Mouse (Mus musculus) embryonic facial prominence, embryonic 12.5 days (tissue): ENCODE results near the gene Trim31. TPM values are rescaled to one million over a fixed set of nuclear protein-coding genes. Genes with fewer than 3 reads are reported as not detected.
A peak's percentile ranks its signal among the peaks of the same experiment; 100 is the strongest.

Experiments
- ATAC-seq: fragments of 200-750 bp; cut with Nextera tagmentation; 2 replicates; pipeline ENCODE4 v1.8.0; 2017; ENCODE audit not compliant: insufficient number of reproducible peaks, insufficient read depth, low FRiP score, low TSS enrichment
- H3K27ac ChIP-seq: fragments of 300-500 bp; sonication (generic); 2 replicates; pipeline ENCODE4 v1.5.1; 2016; ENCODE audit warnings: mild to moderate bottlenecking
- H3K27me3 ChIP-seq: fragments of 300-500 bp; sonication (generic); 2 replicates; pipeline ENCODE4 v1.6.1; 2016; ENCODE audit warnings: mild to moderate bottlenecking, moderate library complexity
- H3K36me3 ChIP-seq: fragments of 300-500 bp; sonication (generic); 2 replicates; pipeline ENCODE4 v1.6.1; 2016; ENCODE audit warnings: mild to moderate bottlenecking
- H3K4me1 ChIP-seq: fragments of 300-500 bp; sonication (generic); 2 replicates; pipeline ENCODE4 v1.6.1; 2016
- H3K4me2 ChIP-seq: fragments of 300-500 bp; sonication (generic); replicated peaks from 2 replicates; pipeline ENCODE4 v1.6.1; 2016; ENCODE audit warnings: mild to moderate bottlenecking, moderate library complexity
- H3K4me3 ChIP-seq: fragments of 300-500 bp; sonication (generic); 2 replicates; pipeline ENCODE4 v1.5.1; 2016; ENCODE audit warnings: mild to moderate bottlenecking
- H3K9ac ChIP-seq: fragments of 300-500 bp; sonication (generic); 2 replicates; pipeline ENCODE4 v1.6.1; 2016; ENCODE audit warnings: mild to moderate bottlenecking, moderate library complexity
- H3K9me3 ChIP-seq: fragments of 300-500 bp; sonication (generic); 2 replicates; pipeline ENCODE4 v1.6.1; 2016; ENCODE audit warnings: mild to moderate bottlenecking, moderate library complexity
- WGBS: fragments of 180-500 bp; shearing (Covaris S2); methylation state at CpG from one replicate; pipeline ENCODE4 v1.1.7; 2016; 5-methylcytosine and 5-hydroxymethylcytosine counted together
- polyA plus RNA-seq: library from polyadenylated mRNA; unstranded; fragments of >200 nt; fragmentation: Nextera tagmentation; extraction: Ambion mirVana; gene quantifications from 2 replicates; pipeline ENCODE4 v1.2.1, GENCODE M21; 2016

The Trim31 gene
- polyA plus RNA-seq, 1 experiment from 2014 or later: not detected

- 85% methylated on average over 1 of the region's 1 CpGs for WGBS
- Histone ChIP-seq H3K27me3 (peaks cover 47% of the 10 kb centered on the region), H3K4me3 (no peak overlapping the region), H3K4me1 (peaks cover 8% of the 10 kb centered on the region; the same call in 1 of the 2 replicates), H3K27ac (no peak overlapping the region), H3K9me3 (no peaks in the 10 kb centered on the region), H3K9ac (no peak overlapping the region), H3K4me2 (no peak overlapping the region), H3K36me3 (peaks cover 10% of the 10 kb centered on the region)
- no peak for ATAC-seq
Measured at GRCm38 (mm10) chr17:36948286-36948685, 50.4 kb downstream of the Trim31 start.

GRCm38 (mm10) chr17:36949265-36949664 lies 51.3 kb downstream of the Trim31 start:
- H3K27ac ChIP-seq: no peak overlapping the region
- 99% methylated on average over 8 of the region's 8 CpGs for WGBS
- H3K36me3 ChIP-seq: peaks cover 10% of the 10 kb centered on the region
- H3K4me2 ChIP-seq: no peak overlapping the region
- peaks cover 37% of the 10 kb centered on the region for H3K27me3 ChIP-seq
- H3K9ac ChIP-seq: no peak overlapping the region
- 0 out of 2 replicates have a peak, but pooled peaks cover 5% of the 10 kb centered on the region for H3K4me1 ChIP-seq
- H3K9me3 ChIP-seq: no peaks in the 10 kb centered on the region
- no peak for ATAC-seq
- H3K4me3 ChIP-seq: no peak overlapping the region

- Histone ChIP-seq H3K27ac (peak within 1 kb of the TSS; percentile 70; the same call in 1 of the 2 replicates), H3K9ac (peak within 1 kb of the TSS; percentile 68), H3K9me3 (no peaks in the 10 kb centered on the region), H3K4me1 (0 out of 2 replicates have a peak, but pooled peaks cover 5% of the 10 kb centered on the region), H3K27me3 (peaks cover 17% of the 10 kb centered on the region), H3K4me3 (peak within 1 kb of the TSS; percentile 73), H3K4me2 (peak within 1 kb of the TSS; percentile 77), H3K36me3 (peaks cover 16% of the 10 kb centered on the region)
- 3% methylated on average over 36 of the region's 36 CpGs for WGBS
- peak; percentile 95 for ATAC-seq
Measured at GRCm38 (mm10) chr17:36950981-36951947, 53.3 kb downstream of the Trim31 start, which contains the start of gene Ppp1r11. Gene Ppp1r11, minus strand, starts transcription at chr17:36951741.

- Histone ChIP-seq H3K36me3 (peaks cover 23% of the 10 kb centered on the region), H3K27me3 (peaks cover 8% of the 10 kb centered on the region; the same call in 1 of the 2 replicates), H3K4me1 (peaks cover 8% of the 10 kb centered on the region; the same call in 1 of the 2 replicates), H3K4me2 (no peak overlapping the region), H3K4me3 (no peak overlapping the region), H3K27ac (no peak overlapping the region), H3K9me3 (no peaks in the 10 kb centered on the region), H3K9ac (no peak overlapping the region)
- WGBS: 90% methylated on average over 2 of the region's 2 CpGs
- 0 out of 2 replicates have a peak, but pooled peaks have one; percentile 12 for ATAC-seq
Measured at GRCm38 (mm10) chr17:36952631-36953030, 54.7 kb downstream of the Trim31 start.

GRCm38 (mm10) chr17:36953062-36953461 lies 55.1 kb downstream of the Trim31 start:
- Histone ChIP-seq H3K27ac (no peak overlapping the region), H3K36me3 (peaks cover 23% of the 10 kb centered on the region), H3K4me2 (no peak overlapping the region), H3K9me3 (no peaks in the 10 kb centered on the region), H3K27me3 (peaks cover 6% of the 10 kb centered on the region; the same call in 1 of the 2 replicates), H3K4me3 (no peak overlapping the region), H3K4me1 (peaks cover 9% of the 10 kb centered on the region; the same call in 1 of the 2 replicates), H3K9ac (no peak overlapping the region)
- 85% methylated on average over 1 of the region's 1 CpGs for WGBS
- ATAC-seq: no peak

GRCm38 (mm10) chr17:36957999-36958743 lies 60.3 kb downstream of the Trim31 start, which contains the start of the genes Znrd1 and Znrd1as:
Gene Znrd1, minus strand, starts transcription at chr17:36958559.
Gene Znrd1as, plus strand, starts transcription at chr17:36958592.
- Histone ChIP-seq H3K27ac (peak within 1 kb of the TSS; percentile 70), H3K27me3 (no peaks in the 10 kb centered on the region), H3K9me3 (no peaks in the 10 kb centered on the region), H3K4me3 (peak within 1 kb of the TSS; percentile 72), H3K9ac (peak within 1 kb of the TSS; percentile 73), H3K4me1 (peaks cover 4% of the 10 kb centered on the region; the same call in 1 of the 2 replicates), H3K4me2 (peak within 1 kb of the TSS; percentile 73), H3K36me3 (peaks cover 13% of the 10 kb centered on the region; the same call in 1 of the 2 replicates)
- WGBS: under 1% methylated on average over 46 of the region's 46 CpGs
- ATAC-seq: peak; percentile 95

- Histone ChIP-seq H3K4me1 (peaks cover 4% of the 10 kb centered on the region; the same call in 1 of the 2 replicates), H3K4me3 (peak overlapping the region; percentile 72), H3K36me3 (peaks cover 13% of the 10 kb centered on the region; the same call in 1 of the 2 replicates), H3K9ac (peak overlapping the region; percentile 73), H3K27me3 (no peaks in the 10 kb centered on the region), H3K4me2 (peak overlapping the region; percentile 73), H3K27ac (peak overlapping the region; percentile 37; the same call in 1 of the 2 replicates), H3K9me3 (no peaks in the 10 kb centered on the region)
- ATAC-seq: no peak
- WGBS: 12% methylated on average over 12 of the region's 12 CpGs
Measured at GRCm38 (mm10) chr17:36958884-36959283, 61.0 kb downstream of the Trim31 start.

Other genes starting within 250 kb of the Trim31 start
- not detected in 2 replicates for gene H2-M1, start 225.9 kb upstream of the Trim31 start, polyA plus RNA-seq
- gene H2-M10.5, start 125.2 kb upstream of the Trim31 start, polyA plus RNA-seq: not detected in 2 replicates
- not detected in 2 replicates for gene H2-M10.6, start 85.9 kb upstream of the Trim31 start, polyA plus RNA-seq
- 55.8 and 59.0 TPM in 2 replicates for gene Trim26, start 61.0 kb upstream of the Trim31 start, polyA plus RNA-seq
- gene Trim15, start 30.9 kb upstream of the Trim31 start, polyA plus RNA-seq: 0.17 and 0.40 TPM in 2 replicates
- gene Trim10, start 28.5 kb upstream of the Trim31 start, polyA plus RNA-seq: 6.6 and 7.2 TPM in 2 replicates
- gene Trim40, start 8.0 kb upstream of the Trim31 start, polyA plus RNA-seq: not detected in 2 replicates
- gene Rnf39, start 44.8 kb downstream of the Trim31 start, polyA plus RNA-seq: 0.23 and 0.41 TPM in 2 replicates
- 111 and 122 TPM in 2 replicates for gene Ppp1r11, start 53.6 kb downstream of the Trim31 start, polyA plus RNA-seq
- 98.7 and 112 TPM in 2 replicates for gene Znrd1, start 60.4 kb downstream of the Trim31 start, polyA plus RNA-seq
- gene Znrd1as, start 60.5 kb downstream of the Trim31 start, polyA plus RNA-seq: 4.8 and 6.5 TPM in 2 replicates
- gene 2410137M14Rik, start 83.1 kb downstream of the Trim31 start, polyA plus RNA-seq: not detected in 2 replicates
- 1.2 and 1.3 TPM in 2 replicates for gene H2-M5, start 91.4 kb downstream of the Trim31 start, polyA plus RNA-seq
- 151 and 169 TPM in 2 replicates for gene Zfp57, start 103.0 kb downstream of the Trim31 start, polyA plus RNA-seq
- gene Mog, start 125.3 kb downstream of the Trim31 start, polyA plus RNA-seq: 0.38 and 0.70 TPM in 2 replicates
- 19.8 and 20.5 TPM in 2 replicates for gene Gabbr1, start 147.8 kb downstream of the Trim31 start, polyA plus RNA-seq
- not detected in 2 replicates for gene Olfr90, start 190.4 kb downstream of the Trim31 start, polyA plus RNA-seq
- 0.08 TPM in 1 of 2 replicates, not detected in the other for gene Olfr91, start 200.2 kb downstream of the Trim31 start, polyA plus RNA-seq
- gene Olfr92, start 222.0 kb downstream of the Trim31 start, polyA plus RNA-seq: not detected in 2 replicates